Comparison of ENCODE assay signal across 23 mouse cellular contexts in the genomic region with DNA sequence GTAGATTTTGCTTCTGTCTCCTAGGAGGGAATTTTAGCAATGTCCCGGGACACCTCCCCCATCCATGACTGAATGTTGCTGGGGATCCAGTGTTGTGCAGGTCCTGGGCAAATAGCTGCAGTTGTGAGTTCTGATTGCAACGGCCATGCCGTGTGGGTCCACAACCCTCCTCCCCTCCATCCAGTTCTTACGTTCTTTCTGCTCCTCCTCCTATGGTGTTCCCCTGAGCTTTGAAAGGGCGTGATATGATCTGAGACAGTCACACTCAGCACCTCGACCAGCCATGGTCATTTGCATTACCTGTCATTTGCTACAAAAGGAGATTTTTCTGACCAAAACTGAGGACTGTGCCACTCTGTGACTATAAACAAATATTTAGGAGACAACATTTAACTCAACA. TPM values are rescaled to one million over a fixed set of nuclear protein-coding genes. Genes with fewer than 3 reads are reported as not detected.
DNase-seq lines count a peak whose midpoint lies in the region; ATAC-seq lines count a peak whose summit lies in the region.
"Had no signal": no experiment of that assay in that cellular context is flagged by ENCODE, and none has a peak within 500 bp of the region (broad histone marks: within the 10 kb centered on the region; RNA-seq: fewer than 3 reads in every experiment).

No protein-coding gene starts in this region.

- no peak for DNase-seq in hindbrain, embryonic 14.5 days (ENCODE audit: low spot score)
- no peak for DNase-seq in midbrain, embryonic 14.5 days
- DNase-seq in liver, embryonic 13.5 days: no peak
- DNase-seq in kidney, adult 9 months: no peak
- DNase-seq in layer of hippocampus, adult 8-10 months (ENCODE audit: low spot score in 2 of 2): no peak
- DNase-seq: adrenal gland, postnatal 36 days; gastrocnemius, postnatal 14 days; kidney, postnatal 4 days; layer of hippocampus, adult 9-11 months; right cerebral cortex, postnatal 14 days had no signal

- WGBS in hindbrain, embryonic 13.5 days: 87% methylated on average over 6 of the region's 6 CpGs
- WGBS in hindbrain, embryonic 14.5 days: 84% methylated on average over 6 of the region's 6 CpGs
- 83% methylated on average over 6 of the region's 6 CpGs for WGBS in midbrain, embryonic 13.5 days
- 88% methylated on average over 6 of the region's 6 CpGs for WGBS in midbrain, embryonic 14.5 days
- WGBS in liver, embryonic 13.5 days (ENCODE audit: insufficient replicate concordance): 65% methylated on average over 6 of the region's 6 CpGs
- 90% methylated on average over 6 of the region's 6 CpGs for WGBS in neural tube, embryonic 15.5 days

- H3K4me2 ChIP-seq in hindbrain, embryonic 13.5 days: peak overlapping the region; percentile 74; the same call in 1 of the 2 replicates
- H3K4me2 ChIP-seq in hindbrain, embryonic 14.5 days (replicated peaks): no peak overlapping the region
- 0 out of 2 replicates have a peak overlapping the region, but pooled peaks have one; percentile 61 for H3K4me2 ChIP-seq in midbrain, embryonic 13.5 days (replicated peaks)
- H3K4me2 ChIP-seq in midbrain, embryonic 14.5 days (ENCODE audit: low read length): no peak overlapping the region; the same call in 1 of the 2 replicates
- peak overlapping the region; percentile 90 for H3K4me2 ChIP-seq in liver, embryonic 13.5 days
- H3K4me2 ChIP-seq in neural tube, embryonic 15.5 days: peak overlapping the region; percentile 82; the same call in 1 of the 2 replicates

- no peak overlapping the region for H3K9ac ChIP-seq in hindbrain, embryonic 13.5 days
- no peak overlapping the region for H3K9ac ChIP-seq in hindbrain, embryonic 14.5 days
- H3K9ac ChIP-seq in midbrain, embryonic 13.5 days (replicated peaks): no peak overlapping the region
- no peak overlapping the region for H3K9ac ChIP-seq in midbrain, embryonic 14.5 days (replicated peaks; ENCODE audit: low read length)
- H3K9ac ChIP-seq in liver, embryonic 13.5 days: no peak overlapping the region
- H3K9ac ChIP-seq in neural tube, embryonic 15.5 days (replicated peaks): no peak overlapping the region
- H3K9ac ChIP-seq: limb, embryonic 15.5 days; lung, embryonic 15.5 days had no signal

- no peak overlapping the region for H3K4me3 ChIP-seq in hindbrain, embryonic 13.5 days
- H3K4me3 ChIP-seq in hindbrain, embryonic 14.5 days (replicated peaks; ENCODE audit: low read length): no peak overlapping the region
- H3K4me3 ChIP-seq in midbrain, embryonic 13.5 days (replicated peaks): no peak overlapping the region
- H3K4me3 ChIP-seq in midbrain, embryonic 14.5 days (replicated peaks; ENCODE audit: low read depth, low read length): no peak overlapping the region
- H3K4me3 ChIP-seq in liver, embryonic 13.5 days (replicated peaks): no peak overlapping the region
- H3K4me3 ChIP-seq in neural tube, embryonic 15.5 days (replicated peaks): no peak overlapping the region

- no peaks in the 10 kb centered on the region for H3K27me3 ChIP-seq in hindbrain, embryonic 13.5 days
- no peaks in the 10 kb centered on the region for H3K27me3 ChIP-seq in hindbrain, embryonic 14.5 days (ENCODE audit: control insufficient read depth, insufficient read depth, low read length)
- H3K27me3 ChIP-seq in midbrain, embryonic 13.5 days: no peaks in the 10 kb centered on the region
- H3K27me3 ChIP-seq in midbrain, embryonic 14.5 days (ENCODE audit: control insufficient read depth, insufficient read depth, low read length): no peaks in the 10 kb centered on the region
- no peaks in the 10 kb centered on the region for H3K27me3 ChIP-seq in liver, embryonic 13.5 days
- H3K27me3 ChIP-seq in neural tube, embryonic 15.5 days (replicated peaks): no peaks in the 10 kb centered on the region
- H3K27me3 ChIP-seq: heart, embryonic 13.5 days; hindbrain, embryonic 15.5 days; limb, embryonic 15.5 days; lung, embryonic 15.5 days had no signal

- H3K27ac ChIP-seq in hindbrain, embryonic 13.5 days: no peak overlapping the region
- H3K27ac ChIP-seq in hindbrain, embryonic 14.5 days: no peak overlapping the region
- H3K27ac ChIP-seq in midbrain, embryonic 13.5 days: no peak overlapping the region
- H3K27ac ChIP-seq in midbrain, embryonic 14.5 days (replicated peaks; ENCODE audit: low read depth, low read length): no peak overlapping the region
- no peak overlapping the region for H3K27ac ChIP-seq in liver, embryonic 13.5 days
- H3K27ac ChIP-seq in neural tube, embryonic 15.5 days (replicated peaks): no peak overlapping the region
- H3K27ac ChIP-seq: macrophage had no signal

- H3K9me3 ChIP-seq in hindbrain, embryonic 13.5 days: no peaks in the 10 kb centered on the region
- H3K9me3 ChIP-seq in hindbrain, embryonic 14.5 days (ENCODE audit: control insufficient read depth, low read length): no peaks in the 10 kb centered on the region
- H3K9me3 ChIP-seq in midbrain, embryonic 13.5 days: no peaks in the 10 kb centered on the region
- no peaks in the 10 kb centered on the region for H3K9me3 ChIP-seq in midbrain, embryonic 14.5 days (ENCODE audit: control insufficient read depth, low read length)
- no peaks in the 10 kb centered on the region for H3K9me3 ChIP-seq in liver, embryonic 13.5 days (replicated peaks)
- H3K9me3 ChIP-seq in neural tube, embryonic 15.5 days (replicated peaks): no peaks in the 10 kb centered on the region
- H3K9me3 ChIP-seq: heart, embryonic 13.5 days; hindbrain, embryonic 15.5 days; limb, embryonic 15.5 days; lung, embryonic 15.5 days had no signal

- peaks cover 21% of the 10 kb centered on the region for H3K4me1 ChIP-seq in hindbrain, embryonic 13.5 days (replicated peaks)
- H3K4me1 ChIP-seq in hindbrain, embryonic 14.5 days (replicated peaks; ENCODE audit: control insufficient read depth, insufficient read depth, low read length): peaks cover 22% of the 10 kb centered on the region
- peaks cover 26% of the 10 kb centered on the region for H3K4me1 ChIP-seq in midbrain, embryonic 13.5 days (replicated peaks)
- peaks cover 19% of the 10 kb centered on the region for H3K4me1 ChIP-seq in midbrain, embryonic 14.5 days (ENCODE audit: control insufficient read depth, insufficient read depth, low read length)
- H3K4me1 ChIP-seq in liver, embryonic 13.5 days (replicated peaks): peaks cover 50% of the 10 kb centered on the region
- peaks cover 27% of the 10 kb centered on the region for H3K4me1 ChIP-seq in neural tube, embryonic 15.5 days

- no peaks in the 10 kb centered on the region for H3K36me3 ChIP-seq in hindbrain, embryonic 13.5 days
- H3K36me3 ChIP-seq in hindbrain, embryonic 14.5 days (replicated peaks; ENCODE audit: control insufficient read depth, insufficient read depth): no peaks in the 10 kb centered on the region
- no peaks in the 10 kb centered on the region for H3K36me3 ChIP-seq in midbrain, embryonic 13.5 days
- H3K36me3 ChIP-seq in midbrain, embryonic 14.5 days (ENCODE audit: control insufficient read depth, insufficient read depth, low read length): no peaks in the 10 kb centered on the region
- 0 out of 2 replicates have a peak, but pooled peaks cover 3% of the 10 kb centered on the region for H3K36me3 ChIP-seq in liver, embryonic 13.5 days
- H3K36me3 ChIP-seq in neural tube, embryonic 15.5 days: no peaks in the 10 kb centered on the region
- H3K36me3 ChIP-seq: heart, embryonic 13.5 days; hindbrain, embryonic 15.5 days; limb, embryonic 15.5 days; lung, embryonic 15.5 days had no signal

- ATAC-seq in hindbrain, embryonic 13.5 days (ENCODE audit: low FRiP score): no peak
- ATAC-seq in hindbrain, embryonic 14.5 days (ENCODE audit: low FRiP score): no peak
- no peak for ATAC-seq in midbrain, embryonic 13.5 days
- ATAC-seq in midbrain, embryonic 14.5 days (ENCODE audit: low FRiP score, low TSS enrichment): no peak
- no peak for ATAC-seq in liver, embryonic 13.5 days (ENCODE audit: low read depth)
- ATAC-seq in neural tube, embryonic 15.5 days (ENCODE audit: low FRiP score): no peak
- ATAC-seq: CD4-positive, CD25-positive, alpha-beta regulatory T cell, adult 4 months; forebrain, embryonic 16.5 days had no signal

RNA-seq across cellular contexts. Expression of a gene that starts 1.4 kb away (rescaled TPM):
- polyA plus RNA-seq in hindbrain, embryonic 13.5 days (2015; fragmentation: Nextera tagmentation; extraction: Ambion mirVana): 36.0 and 37.1 TPM in 2 replicates
- polyA plus RNA-seq in hindbrain, embryonic 14.5 days (2014; fragmentation: Nextera tagmentation; extraction: Ambion mirVana): 32.9 and 34.1 TPM in 2 replicates
- polyA plus RNA-seq in midbrain, embryonic 13.5 days (2015; fragmentation: Nextera tagmentation; extraction: Ambion mirVana): 44.6 and 45.2 TPM in 2 replicates
- 35.9 and 41.8 TPM in 2 replicates for polyA plus RNA-seq in midbrain, embryonic 14.5 days (2014; fragmentation: Nextera tagmentation; extraction: Ambion mirVana)
- 63.1 and 65.3 TPM in 2 replicates for polyA plus RNA-seq in liver, embryonic 13.5 days (2015; fragmentation: Nextera tagmentation; extraction: Ambion mirVana)
- polyA plus RNA-seq in neural tube, embryonic 15.5 days (2015; fragmentation: Nextera tagmentation; extraction: Ambion mirVana): 30.9 and 44.6 TPM in 2 replicates
- total RNA-seq in layer of hippocampus, adult 8-10 months (2022): 10 to 100 TPM; 14.8 to 16.8 (median 16.3) TPM

RNA-seq across cellular contexts. Expression of a gene that starts 57.6 kb away (rescaled TPM):
- 0.16 and 0.44 TPM in 2 replicates for polyA plus RNA-seq in hindbrain, embryonic 13.5 days (2015; fragmentation: Nextera tagmentation; extraction: Ambion mirVana)
- 0.10 TPM in 1 of 2 replicates, not detected in the other for polyA plus RNA-seq in hindbrain, embryonic 14.5 days (2014; fragmentation: Nextera tagmentation; extraction: Ambion mirVana)
- polyA plus RNA-seq in midbrain, embryonic 13.5 days (2015; fragmentation: Nextera tagmentation; extraction: Ambion mirVana): 0.12 and 0.18 TPM in 2 replicates
- 0.11 and 0.22 TPM in 2 replicates for polyA plus RNA-seq in midbrain, embryonic 14.5 days (2014; fragmentation: Nextera tagmentation; extraction: Ambion mirVana)
- polyA plus RNA-seq in liver, embryonic 13.5 days (2015; fragmentation: Nextera tagmentation; extraction: Ambion mirVana): 0.41 and 0.68 TPM in 2 replicates
- polyA plus RNA-seq in neural tube, embryonic 15.5 days (2015; fragmentation: Nextera tagmentation; extraction: Ambion mirVana): 0.29 and 0.47 TPM in 2 replicates
- under 1 TPM; 0.14 to 0.37 (median 0.28) TPM for total RNA-seq in layer of hippocampus, adult 8-10 months (2022)
- total RNA-seq: common myeloid progenitor, adult 5-6 weeks; gastrocnemius, postnatal 14 days; neutrophil, adult 5-6 weeks had no signal
- polyA plus RNA-seq: CD4-positive, CD25-positive, alpha-beta regulatory T cell, adult 4 months; macrophage; myocyte had no signal

RNA-seq across cellular contexts. Expression of a gene that starts 57.7 kb away (rescaled TPM):
- polyA plus RNA-seq in hindbrain, embryonic 13.5 days (2015; fragmentation: Nextera tagmentation; extraction: Ambion mirVana): 46.6 and 51.9 TPM in 2 replicates
- 35.9 and 37.1 TPM in 2 replicates for polyA plus RNA-seq in hindbrain, embryonic 14.5 days (2014; fragmentation: Nextera tagmentation; extraction: Ambion mirVana)
- polyA plus RNA-seq in midbrain, embryonic 13.5 days (2015; fragmentation: Nextera tagmentation; extraction: Ambion mirVana): 56.9 and 57.5 TPM in 2 replicates
- 31.2 and 42.9 TPM in 2 replicates for polyA plus RNA-seq in midbrain, embryonic 14.5 days (2014; fragmentation: Nextera tagmentation; extraction: Ambion mirVana)
- polyA plus RNA-seq in liver, embryonic 13.5 days (2015; fragmentation: Nextera tagmentation; extraction: Ambion mirVana): 14.6 and 18.9 TPM in 2 replicates
- polyA plus RNA-seq in neural tube, embryonic 15.5 days (2015; fragmentation: Nextera tagmentation; extraction: Ambion mirVana): 41.2 and 44.4 TPM in 2 replicates
- total RNA-seq in layer of hippocampus, adult 8-10 months (2022): 10 to 100 TPM; 49.5 to 73.0 (median 63.1) TPM

Comparison
In these comparisons a context has a peak if more than half of its experiments do, and no peak if none do; other contexts are left out.
1. H3K4me2 ChIP-seq: peak in hindbrain, embryonic 13.5 days (single experiment), midbrain, embryonic 13.5 days (single experiment), liver, embryonic 13.5 days (single experiment) and neural tube, embryonic 15.5 days (single experiment); none in hindbrain, embryonic 14.5 days (single experiment) and midbrain, embryonic 14.5 days (single experiment).